Comparison of ENCODE assay signal across 25 mouse cellular contexts in the genomic region with DNA sequence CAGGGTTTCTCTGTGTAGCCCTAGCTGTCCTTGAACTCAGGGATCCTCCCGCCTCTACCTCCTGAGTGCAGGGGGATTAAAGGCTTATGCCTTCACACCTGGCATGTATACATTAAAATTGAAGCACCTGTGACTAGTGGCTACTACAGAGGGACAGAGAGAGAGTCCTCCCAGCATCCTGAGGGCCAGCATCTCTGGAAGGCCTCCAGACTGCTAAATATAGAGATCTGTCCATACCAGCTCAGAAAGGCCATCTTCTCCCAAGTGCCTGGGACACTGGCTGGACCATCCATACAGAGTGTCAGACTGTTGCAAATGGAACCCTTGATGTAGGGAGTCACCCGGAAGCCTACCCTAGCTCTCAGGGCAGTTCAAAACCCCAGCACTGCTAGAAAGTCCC.
DNase-seq lines count a peak whose midpoint lies in the region; ATAC-seq and TF ChIP-seq lines count a peak whose summit lies in the region.
"Had no signal": no experiment of that assay in that cellular context is flagged by ENCODE, and none has a peak within 500 bp of the region (broad histone marks: within the 10 kb centered on the region; RNA-seq: fewer than 3 reads in every experiment).

No protein-coding gene starts in this region.

- WGBS in heart, adult 2 months, result 79% methylated on average over 2 of the region's 2 CpGs
- WGBS in heart, postnatal 0 days, result 79% methylated on average over 2 of the region's 2 CpGs
- WGBS in midbrain, embryonic 10.5 days, result 81% methylated on average over 2 of the region's 2 CpGs
- 86% methylated on average over 2 of the region's 2 CpGs for WGBS in midbrain, embryonic 14.5 days

- intact Hi-C loops in gastrocnemius, adult 2 months (cut with DNase I), result loop anchor here (2.0 kb wide), 1 partner anchor 31 kb away; no protein-coding TSS in a partner anchor
- intact Hi-C loops in heart, adult 2 months (cut with DNase I), result loop anchor here (2.0 kb wide), 2 partner anchors 33 to 69 kb away; no protein-coding TSS in a partner anchor
- intact Hi-C loops in heart, postnatal 14 days (cut with DNase I), result loop anchor here (5.0 kb wide), 1 partner anchor 33 kb away; no protein-coding TSS in a partner anchor

- no peak for TF ChIP-seq EP300 in heart, adult 2 months (IDR thresholded peaks at IDR 0.05; ENCODE audit: insufficient read depth, low read depth, low read length)
- no peak for TF ChIP-seq EP300 in heart, postnatal 0 days (IDR thresholded peaks at IDR 0.05; ENCODE audit: low read depth)

- H3K9me3 ChIP-seq in heart, postnatal 0 days (replicated peaks; ENCODE audit: control insufficient read depth, low read length), result no peaks in the 10 kb centered on the region
- no peaks in the 10 kb centered on the region for H3K9me3 ChIP-seq in midbrain, embryonic 10.5 days (replicated peaks)
- H3K9me3 ChIP-seq in midbrain, embryonic 14.5 days (ENCODE audit: control insufficient read depth, low read length), result no peaks in the 10 kb centered on the region
- H3K9me3 ChIP-seq: embryonic facial prominence, embryonic 10.5 days; embryonic facial prominence, embryonic 12.5 days; forebrain, embryonic 13.5 days; G1E had no signal

- H3K4me3 ChIP-seq in gastrocnemius, adult 2 months, result no peak overlapping the region
- H3K4me3 ChIP-seq in heart, adult 2 months, result no peak overlapping the region
- H3K4me3 ChIP-seq in heart, postnatal 0 days (ENCODE audit: low read depth, low read length), result no peak overlapping the region
- H3K4me3 ChIP-seq in midbrain, embryonic 10.5 days, result no peak overlapping the region
- no peak overlapping the region for H3K4me3 ChIP-seq in midbrain, embryonic 14.5 days (replicated peaks; ENCODE audit: low read depth, low read length)
- H3K4me3 ChIP-seq: embryonic facial prominence, embryonic 10.5 days; embryonic facial prominence, embryonic 12.5 days; forebrain, embryonic 13.5 days had no signal

- no peak for DNase-seq in gastrocnemius, adult 2 months
- no peak for DNase-seq in gastrocnemius, postnatal 4 days (ENCODE audit: low spot score in 2 of 2)
- no peak for DNase-seq in heart, adult 2 months
- DNase-seq in heart, postnatal 14 days, result no peak
- no peak for DNase-seq in heart, postnatal 0 days (ENCODE audit: low spot score)
- DNase-seq in heart, postnatal 4 days, result no peak
- DNase-seq in midbrain, embryonic 10.5 days (ENCODE audit: low spot score), result no peak
- DNase-seq in midbrain, embryonic 14.5 days, result no peak
- DNase-seq: adrenal gland, adult 8-10 months; adrenal gland, postnatal 14 days; adrenal gland, postnatal 36 days; B cell, adult 2 months; cerebellum, adult 11-12 months; cerebellum, adult 2 months; cerebellum, adult 9-10 months; cerebellum, postnatal 10 days; cerebellum, postnatal 25 days had no signal

- no peaks in the 10 kb centered on the region for H3K36me3 ChIP-seq in heart, adult 2 months (ENCODE audit: control insufficient read depth, insufficient read depth, low read length)
- no peaks in the 10 kb centered on the region for H3K36me3 ChIP-seq in heart, postnatal 0 days (replicated peaks; ENCODE audit: control insufficient read depth, insufficient read depth, low read length)
- H3K36me3 ChIP-seq in midbrain, embryonic 10.5 days, result no peaks in the 10 kb centered on the region
- no peaks in the 10 kb centered on the region for H3K36me3 ChIP-seq in midbrain, embryonic 14.5 days (ENCODE audit: control insufficient read depth, insufficient read depth, low read length)
- H3K36me3 ChIP-seq: embryonic facial prominence, embryonic 10.5 days; embryonic facial prominence, embryonic 12.5 days; G1E had no signal

- no peak overlapping the region for H3K9ac ChIP-seq in heart, adult 2 months (ENCODE audit: low read depth, low read length)
- no peak overlapping the region for H3K9ac ChIP-seq in heart, postnatal 0 days (replicated peaks; ENCODE audit: low read depth, low read length)
- no peak overlapping the region for H3K9ac ChIP-seq in midbrain, embryonic 14.5 days (replicated peaks; ENCODE audit: low read length)
- H3K9ac ChIP-seq: embryonic facial prominence, embryonic 12.5 days; forebrain, embryonic 13.5 days had no signal

- no peak for ATAC-seq in heart, postnatal 0 days (ENCODE audit: insufficient read depth, low read depth)
- ATAC-seq in midbrain, embryonic 14.5 days (ENCODE audit: low FRiP score, low TSS enrichment), result no peak
- ATAC-seq: activated CD4-positive, CD25-positive, alpha-beta regulatory T cell, adult 4 months; CD4-positive, CD25-positive, alpha-beta regulatory T cell, adult 4 months; forebrain, embryonic 13.5 days; Patski had no signal

- no peak for TF ChIP-seq POLR2A in heart, adult 2 months (IDR thresholded peaks at IDR 0.05; ENCODE audit: insufficient read depth, low read depth, low read length)

- H3K4me1 ChIP-seq in heart, adult 2 months (ENCODE audit: control insufficient read depth, insufficient read depth, low read length), result peaks cover 6% of the 10 kb centered on the region
- peaks cover 26% of the 10 kb centered on the region for H3K4me1 ChIP-seq in heart, postnatal 0 days (ENCODE audit: control insufficient read depth, insufficient read depth)
- H3K4me1 ChIP-seq in midbrain, embryonic 10.5 days, result peaks cover 7% of the 10 kb centered on the region; the same call in 1 of the 2 replicates
- no peaks in the 10 kb centered on the region for H3K4me1 ChIP-seq in midbrain, embryonic 14.5 days (ENCODE audit: control insufficient read depth, insufficient read depth, low read length)
- H3K4me1 ChIP-seq: forebrain, embryonic 13.5 days had no signal

- H3K4me2 ChIP-seq in heart, postnatal 0 days (ENCODE audit: low read depth, low read length), result no peak overlapping the region
- H3K4me2 ChIP-seq in midbrain, embryonic 14.5 days (ENCODE audit: low read length), result no peak overlapping the region
- H3K4me2 ChIP-seq: embryonic facial prominence, embryonic 12.5 days; forebrain, embryonic 13.5 days had no signal

- no peaks in the 10 kb centered on the region for H3K79me2 ChIP-seq in heart, adult 2 months (replicated peaks; ENCODE audit: control insufficient read depth, insufficient read depth, low read length)

- H3K27me3 ChIP-seq in heart, adult 2 months (ENCODE audit: control insufficient read depth, insufficient read depth, low read length), result no peaks in the 10 kb centered on the region
- H3K27me3 ChIP-seq in heart, postnatal 0 days (ENCODE audit: control insufficient read depth, insufficient read depth, low read length), result no peaks in the 10 kb centered on the region
- no peaks in the 10 kb centered on the region for H3K27me3 ChIP-seq in midbrain, embryonic 10.5 days (ENCODE audit: low read depth, poor library complexity, severe bottlenecking)
- no peaks in the 10 kb centered on the region for H3K27me3 ChIP-seq in midbrain, embryonic 14.5 days (ENCODE audit: control insufficient read depth, insufficient read depth, low read length)
- H3K27me3 ChIP-seq: CH12.LX; embryonic facial prominence, embryonic 12.5 days; forebrain, embryonic 13.5 days; Patski had no signal

- TF ChIP-seq CTCF in gastrocnemius, adult 2 months (IDR thresholded peaks at IDR 0.05), result no peak
- TF ChIP-seq CTCF in heart, adult 2 months (IDR thresholded peaks at IDR 0.05), result no peak
- no peak for TF ChIP-seq CTCF in heart, postnatal 0 days (IDR thresholded peaks at IDR 0.05; ENCODE audit: low read depth)

- H3K27ac ChIP-seq in gastrocnemius, adult 2 months, result peak overlapping the region; percentile 86; the same call in 1 of the 2 replicates
- H3K27ac ChIP-seq in heart, adult 2 months, result peak overlapping the region; percentile 78
- peak overlapping the region; percentile 43 for H3K27ac ChIP-seq in heart, postnatal 0 days (ENCODE audit: low read depth)
- 0 out of 2 replicates have a peak overlapping the region, but pooled peaks have one; percentile 0 for H3K27ac ChIP-seq in midbrain, embryonic 10.5 days (replicated peaks)
- H3K27ac ChIP-seq in midbrain, embryonic 14.5 days (replicated peaks; ENCODE audit: low read depth, low read length), result no peak overlapping the region
- H3K27ac ChIP-seq: embryonic facial prominence, embryonic 12.5 days; forebrain, embryonic 13.5 days had no signal
